Mouse (Mus musculus) cerebellum, adult 2 months (tissue): ENCODE results near the gene Gm49355. TPM values are rescaled to one million over a fixed set of nuclear protein-coding genes. Genes with fewer than 3 reads are reported as not detected.

ENCODE experiments used
- DNase-seq, 2 experiments: peaks; one replicate each; pipeline ENCODE4 v3.0.0; 2021
- H3K27ac ChIP-seq: fragments of 200-500 bp; 2 replicates; pipeline ENCODE4 v1.5.1; 2012; ENCODE audit warnings: low read length, control low read depth, inconsistent platforms; ENCODE audit not compliant: insufficient read depth
- H3K27me3 ChIP-seq: fragments of 200-500 bp; 2 replicates; pipeline ENCODE4 v1.6.1; 2012; ENCODE audit warnings: inconsistent platforms, mild to moderate bottlenecking, low read length, moderate library complexity; ENCODE audit not compliant: control insufficient read depth, insufficient read depth
- H3K4me1 ChIP-seq: fragments of 200-500 bp; 2 replicates; pipeline ENCODE4 v1.6.1; 2011; ENCODE audit warnings: low read length; ENCODE audit not compliant: control insufficient read depth, insufficient read depth
- H3K4me3 ChIP-seq: fragments of 200-500 bp; replicated peaks from 2 replicates; pipeline ENCODE3; 2011; ENCODE audit warnings: mild to moderate bottlenecking, low read depth, low read length, control low read depth; ENCODE audit not compliant: insufficient read depth
- CTCF ChIP-seq: fragments of 200-500 bp; IDR thresholded peaks from 2 replicates; pipeline ENCODE4 v1.5.1; 2011; ENCODE audit warnings: low read depth, mild to moderate bottlenecking, control low read depth, low read length, moderate library complexity, borderline replicate concordance; ENCODE audit not compliant: insufficient read depth
- POLR2A ChIP-seq: fragments of 200-500 bp; IDR thresholded peaks from 2 replicates; pipeline ENCODE4 v1.6.1; 2011; ENCODE audit warnings: low read length, control low read depth, borderline replicate concordance; ENCODE audit not compliant: insufficient read depth
- WGBS: fragments of 180-500 bp; shearing (Covaris S2); methylation state at CpG from one replicate; pipeline ENCODE4 v1.1.7; 2018; 5-methylcytosine and 5-hydroxymethylcytosine counted together
- polyA plus RNA-seq: library from polyadenylated mRNA; depleted of rRNA; stranded (reverse); fragments of >200 nt; gene quantifications from 2 replicates; pipeline ENCODE4 v1.2.3, GENCODE M21; 2012

The Gm49355 gene
- polyA plus RNA-seq, 1 experiment, result 0.34 TPM

DNA sequence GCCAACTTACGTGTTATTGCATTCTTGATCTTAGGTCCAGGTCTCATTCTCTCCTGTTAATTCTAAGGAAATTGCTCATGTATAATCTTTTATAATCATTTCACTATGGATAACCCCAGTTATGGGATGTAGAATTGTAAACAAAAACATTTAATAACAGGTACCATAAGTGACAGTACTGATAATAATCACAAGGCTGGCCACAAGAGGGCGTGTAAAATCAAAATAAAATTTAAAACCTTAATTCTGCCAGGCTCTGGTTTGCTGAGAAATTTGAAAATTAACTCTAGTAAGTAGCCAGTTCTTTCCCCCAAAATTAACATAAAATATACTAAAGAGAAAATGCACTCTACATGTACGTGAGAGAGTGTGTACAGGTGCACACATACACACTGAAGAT is 16.9 kb downstream of the Gm49355 start:
- WGBS, result 68% methylated on average over 3 of the region's 3 CpGs
- DNase-seq, result peak in 1 of 2 experiments; percentile 8
- Histone ChIP-seq H3K27me3 (no peaks in the 10 kb centered on the region), H3K27ac (no peak overlapping the region), H3K4me1 (peaks cover 3% of the 10 kb centered on the region), H3K4me3 (no peak overlapping the region)
- TF ChIP-seq POLR2A (no peak), CTCF (peak; percentile 19; the same call in 1 of the 2 replicates)

DNA sequence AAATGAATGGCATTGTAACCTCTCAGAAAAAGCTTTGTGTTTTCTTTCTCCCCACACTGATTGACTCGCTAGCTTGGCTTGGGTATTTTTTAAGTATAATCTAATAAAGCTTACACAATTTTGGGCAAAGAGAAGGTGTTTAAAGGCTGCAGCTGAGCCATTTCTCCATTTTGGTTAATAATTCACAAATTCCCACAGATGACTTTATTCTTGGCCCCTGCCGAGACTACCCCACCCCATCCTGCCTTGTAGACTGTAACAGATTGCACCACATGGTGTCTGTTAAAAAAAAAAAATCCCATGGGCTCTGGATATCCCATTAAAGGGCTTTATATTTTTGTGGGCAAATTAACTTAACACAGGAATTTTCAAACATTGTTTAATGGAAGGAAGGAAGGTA is 19.3 kb downstream of the Gm49355 start:
- H3K4me3 ChIP-seq, result no peak overlapping the region
- no peak overlapping the region for H3K27ac ChIP-seq
- no peaks in the 10 kb centered on the region for H3K27me3 ChIP-seq
- DNase-seq, result no peak
- H3K4me1 ChIP-seq, result no peaks in the 10 kb centered on the region
- TF ChIP-seq POLR2A (no peak), CTCF (no peak)
- WGBS, result 69% methylated on average over 2 of the region's 2 CpGs

DNA sequence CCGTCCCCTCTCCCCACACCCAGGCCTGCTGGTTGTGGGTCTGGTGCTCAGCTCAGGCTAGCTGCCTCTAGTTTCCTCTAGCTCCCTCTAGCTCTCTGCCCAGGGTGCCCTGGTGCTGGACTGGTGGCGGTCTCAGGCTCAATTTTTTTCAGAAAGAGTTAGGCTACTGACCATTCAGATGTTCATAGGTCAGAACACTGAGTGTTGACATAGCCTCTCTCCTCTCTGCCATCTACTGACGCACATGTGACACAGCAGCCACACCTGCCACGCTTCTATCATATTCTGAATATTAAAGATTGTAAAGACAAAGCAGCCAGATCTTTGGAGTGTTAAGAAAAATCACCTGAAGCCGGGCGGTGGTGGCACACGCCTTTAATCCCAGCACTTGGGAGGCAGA is 49.8 kb downstream of the Gm49355 start:
- 91% methylated on average over 7 of the region's 7 CpGs for WGBS
- H3K27me3 ChIP-seq, result peaks cover 2% of the 10 kb centered on the region; the same call in 1 of the 2 replicates
- DNase-seq, result no peak

DNA sequence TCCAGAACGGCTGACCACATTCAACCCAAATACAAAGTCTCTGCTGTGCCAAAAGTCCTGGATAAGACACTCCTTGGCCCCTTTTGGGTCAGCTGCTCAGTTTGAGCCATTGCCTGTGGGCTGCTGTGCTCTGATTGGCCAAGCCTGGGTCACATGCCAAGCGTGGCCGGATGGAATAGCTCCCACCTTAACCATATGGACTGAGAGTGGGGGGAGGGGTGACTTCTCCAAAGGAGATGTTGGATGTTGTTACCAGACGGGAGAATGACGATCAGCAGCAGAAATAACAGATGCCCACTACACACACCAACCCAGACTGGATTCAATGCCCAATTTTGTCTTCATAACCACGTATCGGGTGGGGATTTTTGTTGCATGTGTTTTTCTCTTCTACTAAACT is 51.1 kb downstream of the Gm49355 start:
- no peak for TF ChIP-seq CTCF
- TF ChIP-seq POLR2A, result no peak
- peaks cover 2% of the 10 kb centered on the region; the same call in 1 of the 2 replicates for H3K27me3 ChIP-seq
- H3K4me1 ChIP-seq, result no peaks in the 10 kb centered on the region
- H3K4me3 ChIP-seq, result no peak overlapping the region
- DNase-seq, result no peak
- no peak overlapping the region for H3K27ac ChIP-seq
- 23% methylated on average over 7 of the region's 7 CpGs for WGBS

More for the DNA sequence above, 49.8 kb downstream of the Gm49355 start:
- Histone ChIP-seq H3K4me3 (no peak overlapping the region), H3K4me1 (no peaks in the 10 kb centered on the region), H3K27ac (no peak overlapping the region)
- TF ChIP-seq POLR2A (no peak), CTCF (no peak)

DNA sequence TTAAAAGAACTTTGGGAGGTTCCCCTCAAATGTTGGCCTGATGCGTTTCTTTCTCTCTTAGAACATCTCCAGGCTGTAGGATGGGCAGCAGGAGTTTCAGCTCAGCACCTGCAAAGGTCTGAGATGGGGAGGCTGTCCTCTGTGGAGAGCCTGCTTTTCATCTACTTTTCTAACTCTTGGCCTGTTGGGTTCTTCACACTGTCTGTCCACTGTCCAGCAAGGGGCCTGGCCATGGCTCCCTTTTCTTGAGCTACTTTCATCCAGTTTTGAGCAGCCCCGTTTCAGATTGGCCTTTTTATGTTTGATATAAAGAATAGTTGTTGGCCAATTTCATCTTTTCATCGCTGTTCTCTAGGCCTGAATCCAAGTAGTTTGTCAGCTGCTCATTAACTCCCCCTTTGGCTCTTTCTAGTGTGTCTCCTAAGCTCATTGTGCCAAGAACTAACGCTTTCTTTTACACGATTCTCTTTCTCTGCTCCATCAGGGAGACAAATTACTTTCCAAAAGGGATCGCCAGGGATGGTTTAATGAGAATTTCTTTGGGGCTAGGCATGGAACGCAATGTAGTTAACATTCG is 53.7 kb downstream of the Gm49355 start:
- H3K27ac ChIP-seq, result no peak overlapping the region
- H3K27me3 ChIP-seq, result peaks cover 3% of the 10 kb centered on the region; the same call in 1 of the 2 replicates
- no peak for DNase-seq
- TF ChIP-seq CTCF, result no peak
- no peak for TF ChIP-seq POLR2A
- WGBS, result 32% methylated on average over 8 of the region's 8 CpGs
- H3K4me1 ChIP-seq, result no peaks in the 10 kb centered on the region; the same call in 1 of the 2 replicates
- no peak overlapping the region for H3K4me3 ChIP-seq

DNA sequence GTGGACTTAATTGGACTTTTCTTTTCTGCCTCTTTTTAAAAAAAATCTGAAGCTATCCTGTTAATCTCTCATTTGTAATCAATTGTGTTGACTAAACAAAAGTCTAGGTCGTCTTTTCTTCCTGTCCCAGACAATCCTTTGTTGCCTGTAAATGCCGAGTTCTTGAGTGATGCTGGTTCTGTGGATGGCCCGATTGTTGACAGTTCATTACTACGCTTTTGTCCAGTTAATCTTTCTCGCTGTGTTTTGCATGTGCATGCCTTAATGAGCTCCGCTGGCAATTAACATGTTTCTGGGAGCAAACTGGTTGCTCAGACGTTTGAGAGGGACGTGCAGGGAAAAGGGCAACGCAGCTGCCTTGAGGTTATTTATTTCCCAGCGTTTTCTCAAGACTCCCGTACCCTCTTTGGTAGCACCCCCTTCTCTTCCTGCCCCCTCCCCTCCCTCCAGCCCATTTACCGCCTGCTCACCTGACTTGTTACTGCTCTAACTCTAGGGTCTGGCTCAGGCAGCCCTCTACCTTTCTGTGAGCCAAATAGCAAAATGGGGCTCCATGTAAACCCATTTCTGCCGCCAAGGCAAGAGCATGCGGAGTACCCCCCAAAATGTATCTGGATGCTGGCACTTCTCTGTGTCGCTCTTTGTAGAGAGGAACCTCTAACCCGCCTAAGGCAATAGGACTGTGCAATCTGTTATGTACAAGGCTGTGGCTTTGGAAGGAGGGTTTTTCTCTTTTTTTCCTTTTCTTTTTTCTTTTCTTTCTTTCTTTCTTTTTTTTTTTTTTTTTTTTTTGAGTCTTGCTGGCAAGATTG is 54.4 kb downstream of the Gm49355 start:
- TF ChIP-seq CTCF, result no peak
- TF ChIP-seq POLR2A, result no peak
- Histone ChIP-seq H3K4me1 (no peaks in the 10 kb centered on the region; the same call in 1 of the 2 replicates), H3K4me3 (no peak overlapping the region), H3K27ac (no peak overlapping the region), H3K27me3 (peaks cover 3% of the 10 kb centered on the region; the same call in 1 of the 2 replicates)
- no peak for DNase-seq
- WGBS, result 13% methylated on average over 16 of the region's 16 CpGs

DNA sequence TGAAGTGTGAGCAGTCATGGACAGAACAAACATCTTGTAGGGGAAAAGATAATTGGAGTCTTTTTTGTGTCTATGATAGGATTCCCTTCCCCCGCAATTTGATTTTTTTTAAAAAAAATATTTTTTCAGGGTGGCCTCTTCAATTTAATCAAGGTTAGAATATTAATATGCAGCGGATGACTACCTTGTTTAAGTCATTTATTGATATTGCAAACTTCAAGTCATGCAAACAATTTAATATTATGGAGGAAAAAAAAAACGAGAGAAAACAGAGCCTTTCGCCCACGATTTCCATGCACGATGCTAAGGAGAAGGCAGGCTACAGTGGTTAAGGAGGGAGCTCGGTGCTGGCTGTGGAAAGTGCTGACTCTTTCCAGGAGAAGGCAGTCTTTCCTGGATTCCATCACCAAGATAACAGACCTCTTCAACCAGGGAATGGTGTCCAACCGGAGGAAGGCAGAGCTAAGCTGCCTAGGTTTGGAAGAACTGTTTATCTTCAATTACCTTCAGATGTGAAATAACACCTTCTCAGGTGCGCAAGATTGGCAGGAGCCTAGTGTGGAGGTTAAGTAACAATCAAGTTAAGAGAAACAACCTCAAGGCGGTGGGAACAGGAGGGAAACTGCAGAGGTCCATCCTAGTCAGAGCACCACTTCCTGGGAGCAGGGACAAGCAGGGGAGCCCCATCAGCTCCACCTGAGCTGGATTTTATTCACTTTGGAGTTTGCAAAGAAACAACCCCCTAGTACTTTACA is 55.2 kb downstream of the Gm49355 start:
- H3K27me3 ChIP-seq, result peaks cover 5% of the 10 kb centered on the region; the same call in 1 of the 2 replicates
- H3K4me3 ChIP-seq, result no peak overlapping the region
- DNase-seq, result no peak
- TF ChIP-seq CTCF, result no peak
- H3K4me1 ChIP-seq, result no peaks in the 10 kb centered on the region; the same call in 1 of the 2 replicates
- 24% methylated on average over 10 of the region's 10 CpGs for WGBS
- no peak overlapping the region for H3K27ac ChIP-seq
